Mouse (Mus musculus): ENCODE results near the gene Mcm3. TPM values are rescaled to one million over a fixed set of nuclear protein-coding genes. Genes with fewer than 3 reads are reported as not detected.

Mcm3 gene
- polyA plus RNA-seq (2015; fragmentation: Nextera tagmentation; extraction: Ambion mirVana) = 31.2 and 33.1 TPM in 2 replicates

GRCm38 (mm10) chr1:20819771-20820605 lies at the start of gene Mcm3:
TSS of gene Mcm3 (minus strand) at chr1:20820312.
- Histone ChIP-seq H3K9ac (ENCODE audit: low read length) (peak within 1 kb of the TSS; percentile 66), H3K4me3 (ENCODE audit: low read depth, low read length) (peak within 1 kb of the TSS; percentile 71), H3K27me3 (ENCODE audit: control insufficient read depth, insufficient read depth, low read length) (no peaks in the 10 kb centered on the region), H3K27ac (replicated peaks) (no peak within 1 kb of the TSS), H3K4me2 (replicated peaks; ENCODE audit: low read depth) (peak within 1 kb of the TSS; percentile 87), H3K4me1 (replicated peaks; ENCODE audit: control insufficient read depth, insufficient read depth) (no peaks in the 10 kb centered on the region), H3K36me3 (ENCODE audit: control insufficient read depth, insufficient read depth, low read length) (peaks cover 5% of the 10 kb centered on the region; the same call in 1 of the 2 replicates), H3K9me3 (ENCODE audit: control insufficient read depth, low read length) (no peaks in the 10 kb centered on the region)
- peak; percentile 100 for ATAC-seq (ENCODE audit: low FRiP score, low TSS enrichment)
- DNase-seq (ENCODE audit: low spot score) = peak; percentile 88
- TF ChIP-seq EP300 (optimal IDR thresholded peaks at IDR 0.05) = no peak
- TF ChIP-seq CTCF (IDR thresholded peaks at IDR 0.05; ENCODE audit: low read depth) = no peak
- WGBS = under 1% methylated on average over 52 of the region's 52 CpGs

GRCm38 (mm10) chr1:20868036-20868435 lies 47.9 kb upstream of the Mcm3 start:
- H3K4me3 ChIP-seq (ENCODE audit: low read depth, low read length) = no peak overlapping the region
- TF ChIP-seq EP300 (optimal IDR thresholded peaks at IDR 0.05) (no peak), CTCF (IDR thresholded peaks at IDR 0.05; ENCODE audit: low read depth) (no peak)
- no peak for DNase-seq (ENCODE audit: low spot score)
- ATAC-seq (ENCODE audit: low FRiP score, low TSS enrichment) = no peak
- H3K9ac ChIP-seq (ENCODE audit: low read length) = no peak overlapping the region
- no peaks in the 10 kb centered on the region for H3K36me3 ChIP-seq (ENCODE audit: control insufficient read depth, insufficient read depth, low read length)
- no peaks in the 10 kb centered on the region for H3K4me1 ChIP-seq (replicated peaks; ENCODE audit: control insufficient read depth, insufficient read depth)
- H3K27me3 ChIP-seq (ENCODE audit: control insufficient read depth, insufficient read depth, low read length) = no peaks in the 10 kb centered on the region
- no peak overlapping the region for H3K27ac ChIP-seq (replicated peaks)
- 79% methylated on average over 9 of the region's 9 CpGs for whole genome bisulfite sequencing
- H3K4me2 ChIP-seq (replicated peaks; ENCODE audit: low read depth) = no peak overlapping the region
- no peaks in the 10 kb centered on the region for H3K9me3 ChIP-seq (ENCODE audit: control insufficient read depth, low read length)

GRCm38 (mm10) chr1:20867241-20867902 lies 47.3 kb upstream of the Mcm3 start:
- peaks cover under 1% of the 10 kb centered on the region; the same call in 1 of the 2 replicates for H3K4me1 ChIP-seq (replicated peaks; ENCODE audit: control insufficient read depth, insufficient read depth)
- H3K27ac ChIP-seq (replicated peaks) = no peak overlapping the region
- no peaks in the 10 kb centered on the region for H3K9me3 ChIP-seq (ENCODE audit: control insufficient read depth, low read length)
- H3K27me3 ChIP-seq (ENCODE audit: control insufficient read depth, insufficient read depth, low read length) = no peaks in the 10 kb centered on the region
- no peak for DNase-seq (ENCODE audit: low spot score)
- TF ChIP-seq EP300 (optimal IDR thresholded peaks at IDR 0.05) (no peak), CTCF (IDR thresholded peaks at IDR 0.05; ENCODE audit: low read depth) (no peak)
- H3K4me3 ChIP-seq (ENCODE audit: low read depth, low read length) = no peak overlapping the region
- no peak for ATAC-seq (ENCODE audit: low FRiP score, low TSS enrichment)
- no peak overlapping the region for H3K4me2 ChIP-seq (replicated peaks; ENCODE audit: low read depth)
- WGBS = 46% methylated on average over 8 of the region's 8 CpGs
- no peaks in the 10 kb centered on the region for H3K36me3 ChIP-seq (ENCODE audit: control insufficient read depth, insufficient read depth, low read length)
- no peak overlapping the region for H3K9ac ChIP-seq (ENCODE audit: low read length)

GRCm38 (mm10) chr1:20863452-20864172 lies 43.5 kb upstream of the Mcm3 start:
- Histone ChIP-seq H3K4me2 (replicated peaks; ENCODE audit: low read depth) (no peak overlapping the region), H3K9ac (ENCODE audit: low read length) (no peak overlapping the region), H3K36me3 (ENCODE audit: control insufficient read depth, insufficient read depth, low read length) (no peaks in the 10 kb centered on the region), H3K4me3 (ENCODE audit: low read depth, low read length) (no peak overlapping the region), H3K9me3 (ENCODE audit: control insufficient read depth, low read length) (no peaks in the 10 kb centered on the region), H3K27me3 (ENCODE audit: control insufficient read depth, insufficient read depth, low read length) (no peaks in the 10 kb centered on the region), H3K27ac (replicated peaks) (peak overlapping the region; percentile 76), H3K4me1 (replicated peaks; ENCODE audit: control insufficient read depth, insufficient read depth) (peaks cover 3% of the 10 kb centered on the region; the same call in 1 of the 2 replicates)
- ATAC-seq (ENCODE audit: low FRiP score, low TSS enrichment) (peak; percentile 99), DNase-seq (ENCODE audit: low spot score) (peak; percentile 80)
- TF ChIP-seq CTCF (IDR thresholded peaks at IDR 0.05; ENCODE audit: low read depth) (no peak), EP300 (optimal IDR thresholded peaks at IDR 0.05) (no peak)
- WGBS = 44% methylated on average over 5 of the region's 5 CpGs

- Histone ChIP-seq H3K4me1 (replicated peaks; ENCODE audit: control insufficient read depth, insufficient read depth) (peaks cover 3% of the 10 kb centered on the region; the same call in 1 of the 2 replicates), H3K9ac (ENCODE audit: low read length) (no peak overlapping the region), H3K4me3 (ENCODE audit: low read depth, low read length) (no peak overlapping the region), H3K4me2 (replicated peaks; ENCODE audit: low read depth) (no peak overlapping the region), H3K27me3 (ENCODE audit: control insufficient read depth, insufficient read depth, low read length) (no peaks in the 10 kb centered on the region), H3K27ac (replicated peaks) (no peak overlapping the region; the same call in 1 of the 2 replicates), H3K36me3 (ENCODE audit: control insufficient read depth, insufficient read depth, low read length) (no peaks in the 10 kb centered on the region), H3K9me3 (ENCODE audit: control insufficient read depth, low read length) (no peaks in the 10 kb centered on the region)
- 70% methylated on average over 3 of the region's 3 CpGs for WGBS
- no peak for ATAC-seq (ENCODE audit: low FRiP score, low TSS enrichment)
- TF ChIP-seq CTCF (IDR thresholded peaks at IDR 0.05; ENCODE audit: low read depth) (no peak), EP300 (optimal IDR thresholded peaks at IDR 0.05) (no peak)
- DNase-seq (ENCODE audit: low spot score) = no peak
These were observed 41.8 kb upstream of the Mcm3 start for GRCm38 (mm10) chr1:20861865-20862264.

Data from stomach, postnatal 0 days (tissue).